Comparison of ENCODE assay signal across 8 mouse cellular contexts in genomic region chr9:91381284-91382110, GRCm38 (mm10). TPM values are rescaled to one million over a fixed set of nuclear protein-coding genes. Genes with fewer than 3 reads are reported as not detected.
DNase-seq lines count a peak whose midpoint lies in the region; ATAC-seq and TF ChIP-seq lines count a peak whose summit lies in the region.

No protein-coding gene starts in this region.

- intact Hi-C loops in heart, postnatal 14 days (cut with DNase I): no loop called here

- no peaks in the 10 kb centered on the region for H3K36me3 ChIP-seq in E14TG2a.4 (ENCODE audit: insufficient read depth, low read length)

- TF ChIP-seq CTCF in E14TG2a.4 (conservative IDR thresholded peaks at IDR 0.05; ENCODE audit: low read length): no peak

- peaks cover 97% of the 10 kb centered on the region for H3K27me3 ChIP-seq in E14TG2a.4 (ENCODE audit: insufficient read depth, low read length)

- H3K9me3 ChIP-seq in E14TG2a.4 (ENCODE audit: low read length): peaks cover 24% of the 10 kb centered on the region

- peak; percentile 39 for DNase-seq in adrenal gland, postnatal 14 days
- DNase-seq in adrenal gland, adult 2 months: no peak
- peak; percentile 84 for DNase-seq in embryo, embryonic 11 days
- peak; percentile 26 to 27 for DNase-seq in heart, postnatal 14 days
- DNase-seq in spleen, adult 18-20 months: no peak

- peak overlapping the region; percentile 75 for H3K4me3 ChIP-seq in E14TG2a.4 (replicated peaks; ENCODE audit: low read length)

- H3K4me1 ChIP-seq in E14TG2a.4 (replicated peaks; ENCODE audit: low read depth, low read length): peaks cover 44% of the 10 kb centered on the region

- 0 out of 2 replicates have a peak, but pooled peaks have one; percentile 9 for ATAC-seq in megakaryocyte progenitor cell, adult 5-6 weeks (replicated peaks; ENCODE audit: poor library complexity)
- no peak for ATAC-seq in frontal cortex, adult (ENCODE audit: low TSS enrichment)

RNA-seq across cellular contexts. Expression of gene Zic1, which starts 15.9 kb away (rescaled TPM):
- total RNA-seq in adrenal gland, postnatal 14 days (2021): 0.90 TPM in 1 of 2 replicates, not detected in the other
- total RNA-seq in adrenal gland, adult 2 months (2021): not detected
- 0.08 TPM in 1 of 2 replicates, not detected in the other for polyA plus RNA-seq in adrenal gland, adult 2 months (2012; rRNA removed)
- total RNA-seq in heart, postnatal 14 days (2021): not detected
- total RNA-seq in megakaryocyte progenitor cell, adult 5-6 weeks (2015): not detected in 2 replicates
- not detected in 2 replicates for total RNA-seq in megakaryocyte progenitor cell, adult 5-6 weeks (2017)

RNA-seq across cellular contexts. Expression of gene Zic4, which starts 19.3 kb away (rescaled TPM):
- total RNA-seq in adrenal gland, postnatal 14 days (2021): not detected in 2 replicates
- not detected for total RNA-seq in adrenal gland, adult 2 months (2021)
- polyA plus RNA-seq in adrenal gland, adult 2 months (2012; rRNA removed): not detected in 2 replicates
- total RNA-seq in heart, postnatal 14 days (2021): not detected
- not detected in 2 replicates for total RNA-seq in megakaryocyte progenitor cell, adult 5-6 weeks (2015)
- not detected in 2 replicates for total RNA-seq in megakaryocyte progenitor cell, adult 5-6 weeks (2017)

Comparison
In these comparisons a context has a peak if more than half of its experiments do, and no peak if none do; other contexts are left out.
1. DNase-seq: peak in adrenal gland, postnatal 14 days (single experiment), embryo, embryonic 11 days (single experiment) and heart, postnatal 14 days (2 of 2); none in adrenal gland, adult 2 months (single experiment) and spleen, adult 18-20 months (0 of 2).